Mouse (Mus musculus) hindbrain, postnatal 0 days (tissue): ENCODE data around the gene Neb. TPM values are rescaled to one million over a fixed set of nuclear protein-coding genes. Genes with fewer than 3 reads are reported as not detected.
A peak's percentile ranks its signal among the peaks of the same experiment; 100 is the strongest.

Experiments used
- ATAC-seq: fragments of 200-750 bp; cut with Nextera tagmentation; 2 replicates; pipeline ENCODE4 v1.8.0; 2017; ENCODE audit warnings: mild to moderate bottlenecking, moderate TSS enrichment, moderate library complexity
- DNase-seq: peaks from one replicate; pipeline ENCODE4 v3.0.0-alpha.2; 2015; ENCODE audit warnings: low spot score
- H3K27ac ChIP-seq: fragments of 300-500 bp; sonication (generic); 2 replicates; pipeline ENCODE4 v1.5.1; 2014; ENCODE audit warnings: mild to moderate bottlenecking
- H3K27me3 ChIP-seq: fragments of 300-500 bp; sonication (generic); 2 replicates; pipeline ENCODE4 v1.6.1; 2014; ENCODE audit warnings: low read length, mixed read lengths; ENCODE audit not compliant: insufficient read depth
- H3K36me3 ChIP-seq: fragments of 300-500 bp; sonication (generic); 2 replicates; pipeline ENCODE4 v1.6.1; 2014; ENCODE audit warnings: low read length, mixed read lengths; ENCODE audit not compliant: insufficient read depth
- H3K4me1 ChIP-seq: fragments of 300-500 bp; sonication (generic); 2 replicates; pipeline ENCODE4 v1.6.1; 2014; ENCODE audit warnings: antibody characterized with exemption, low read length, mixed read lengths; ENCODE audit not compliant: insufficient read depth
- H3K4me2 ChIP-seq: fragments of 300-500 bp; sonication (generic); 2 replicates; pipeline ENCODE4 v1.6.1; 2014; ENCODE audit warnings: low read depth, mild to moderate bottlenecking, low read length, moderate library complexity, mixed read lengths
- H3K4me3 ChIP-seq: fragments of 300-500 bp; sonication (generic); 2 replicates; pipeline ENCODE4 v1.5.1; 2014; ENCODE audit warnings: low read length
- H3K9ac ChIP-seq: fragments of 300-500 bp; sonication (generic); replicated peaks from 2 replicates; pipeline ENCODE4 v1.6.1; 2014; ENCODE audit warnings: mild to moderate bottlenecking, low read length, moderate library complexity, mixed read lengths
- H3K9me3 ChIP-seq: fragments of 300-500 bp; sonication (generic); 2 replicates; pipeline ENCODE4 v1.6.1; 2016; ENCODE audit warnings: low read length, mixed read lengths
- CTCF ChIP-seq: IDR thresholded peaks from 2 replicates; pipeline ENCODE4 v1.5.1; 2016; ENCODE audit warnings: antibody characterized with exemption, control low read depth, low read depth
- WGBS: fragments of 180-500 bp; shearing (Covaris S2); extraction: QIAGEN DNeasy Blood & Tissue Kit; methylation state at CpG from one replicate; pipeline ENCODE4 v1.1.7; 2014; 5-methylcytosine and 5-hydroxymethylcytosine counted together
- polyA plus RNA-seq: library from polyadenylated mRNA; unstranded; fragments of >200 nt; fragmentation: Nextera tagmentation; extraction: Ambion mirVana; gene quantifications from 2 replicates; pipeline ENCODE4 v1.2.1, GENCODE M21; 2015
- total RNA-seq: library from RNA; depleted of rRNA; stranded (reverse); fragments of >200 nt; gene quantifications from 2 replicates; pipeline ENCODE4 v1.2.3, GENCODE M21; 2014

Neb gene
- total and polyA plus RNA-seq, 2 experiments from 2014 or later: 0.58 to 1.2 TPM

GRCm38 (mm10) chr2:52378848-52379261, 581 bp upstream of the Neb start:
- H3K9me3 ChIP-seq: no peaks in the 10 kb centered on the region
- WGBS: 75% methylated on average over 10 of the region's 10 CpGs
- no peak for TF ChIP-seq CTCF
- H3K9ac ChIP-seq: no peak overlapping the region
- H3K4me2 ChIP-seq: peak overlapping the region; percentile 6; the same call in 1 of the 2 replicates
- no peak for DNase-seq
- no peaks in the 10 kb centered on the region for H3K27me3 ChIP-seq
- ATAC-seq: no peak
- no peak overlapping the region for H3K27ac ChIP-seq
- H3K4me1 ChIP-seq: no peaks in the 10 kb centered on the region
- no peak overlapping the region for H3K4me3 ChIP-seq
- H3K36me3 ChIP-seq: no peaks in the 10 kb centered on the region

GRCm38 (mm10) chr2:52377706-52378447, 397 bp downstream of the Neb start:
- ATAC-seq (no peak), DNase-seq (no peak)
- Histone ChIP-seq H3K4me2 (peak overlapping the region; percentile 6; the same call in 1 of the 2 replicates), H3K9me3 (no peaks in the 10 kb centered on the region), H3K4me1 (no peaks in the 10 kb centered on the region), H3K4me3 (no peak overlapping the region), H3K36me3 (no peaks in the 10 kb centered on the region), H3K27me3 (no peaks in the 10 kb centered on the region), H3K9ac (no peak overlapping the region), H3K27ac (no peak overlapping the region)
- TF ChIP-seq CTCF: no peak
- 52% methylated on average over 13 of the region's 13 CpGs for WGBS

GRCm38 (mm10) chr2:52374706-52375105, 3.6 kb downstream of the Neb start:
- 96% methylated on average over 6 of the region's 6 CpGs for WGBS
- H3K4me3 ChIP-seq: no peak overlapping the region
- no peak overlapping the region for H3K27ac ChIP-seq
- no peak overlapping the region for H3K9ac ChIP-seq
- H3K9me3 ChIP-seq: no peaks in the 10 kb centered on the region
- no peaks in the 10 kb centered on the region for H3K36me3 ChIP-seq
- no peak for TF ChIP-seq CTCF
- no peaks in the 10 kb centered on the region for H3K4me1 ChIP-seq
- H3K27me3 ChIP-seq: no peaks in the 10 kb centered on the region
- no peak overlapping the region for H3K4me2 ChIP-seq
- ATAC-seq: no peak
- no peak for DNase-seq

GRCm38 (mm10) chr2:52372480-52372879, 5.8 kb downstream of the Neb start:
- TF ChIP-seq CTCF: no peak
- ATAC-seq (no peak), DNase-seq (no peak)
- Histone ChIP-seq H3K27ac (no peak overlapping the region), H3K4me2 (no peak overlapping the region), H3K4me3 (no peak overlapping the region), H3K9ac (no peak overlapping the region), H3K27me3 (no peaks in the 10 kb centered on the region), H3K9me3 (no peaks in the 10 kb centered on the region), H3K36me3 (no peaks in the 10 kb centered on the region), H3K4me1 (no peaks in the 10 kb centered on the region)
- 80% methylated on average over 6 of the region's 6 CpGs for WGBS

- Histone ChIP-seq H3K27me3 (no peaks in the 10 kb centered on the region), H3K9ac (no peak overlapping the region), H3K4me3 (no peak overlapping the region), H3K27ac (no peak overlapping the region), H3K36me3 (no peaks in the 10 kb centered on the region), H3K9me3 (no peaks in the 10 kb centered on the region), H3K4me2 (no peak overlapping the region), H3K4me1 (no peaks in the 10 kb centered on the region)
- ATAC-seq: no peak
- DNase-seq: no peak
- WGBS: 91% methylated on average over 4 of the region's 4 CpGs
- TF ChIP-seq CTCF: no peak
Observed at GRCm38 (mm10) chr2:52372080-52372479, 6.2 kb downstream of the Neb start.

- WGBS: 34% methylated on average over 2 of the region's 2 CpGs
- H3K9me3 ChIP-seq: no peaks in the 10 kb centered on the region
- no peaks in the 10 kb centered on the region for H3K4me1 ChIP-seq
- H3K9ac ChIP-seq: no peak overlapping the region
- no peaks in the 10 kb centered on the region for H3K27me3 ChIP-seq
- no peak overlapping the region for H3K4me3 ChIP-seq
- peak; percentile 40 for DNase-seq
- ATAC-seq: no peak
- no peak for TF ChIP-seq CTCF
- H3K36me3 ChIP-seq: no peaks in the 10 kb centered on the region
- no peak overlapping the region for H3K27ac ChIP-seq
- H3K4me2 ChIP-seq: no peak overlapping the region
Observed at GRCm38 (mm10) chr2:52371066-52371465, 7.2 kb downstream of the Neb start.

GRCm38 (mm10) chr2:52369622-52370021, 8.7 kb downstream of the Neb start:
- Histone ChIP-seq H3K4me1 (no peaks in the 10 kb centered on the region), H3K9me3 (no peaks in the 10 kb centered on the region), H3K9ac (no peak overlapping the region), H3K27ac (no peak overlapping the region), H3K36me3 (no peaks in the 10 kb centered on the region), H3K4me2 (no peak overlapping the region), H3K27me3 (no peaks in the 10 kb centered on the region), H3K4me3 (no peak overlapping the region)
- ATAC-seq (no peak), DNase-seq (no peak)
- TF ChIP-seq CTCF: no peak
- 88% methylated on average over 6 of the region's 6 CpGs for WGBS
